Mouse (Mus musculus): ENCODE measurements around the gene Bend4.
A peak's percentile ranks its signal among the peaks of the same experiment; 100 is the strongest.

The Bend4 gene

GRCm38 (mm10) chr5:67427443-67428360, at the start of gene Bend4:
Bend4 (minus strand) TSS chr5:67428310.
- peak; percentile 31 to 64 for DNase-seq (ENCODE audit: low spot score in 2 of 2)

- no peak for DNase-seq (ENCODE audit: low spot score in 2 of 2)
Measured at GRCm38 (mm10) chr5:67473723-67474122, 45.6 kb upstream of the Bend4 start.

DNA sequence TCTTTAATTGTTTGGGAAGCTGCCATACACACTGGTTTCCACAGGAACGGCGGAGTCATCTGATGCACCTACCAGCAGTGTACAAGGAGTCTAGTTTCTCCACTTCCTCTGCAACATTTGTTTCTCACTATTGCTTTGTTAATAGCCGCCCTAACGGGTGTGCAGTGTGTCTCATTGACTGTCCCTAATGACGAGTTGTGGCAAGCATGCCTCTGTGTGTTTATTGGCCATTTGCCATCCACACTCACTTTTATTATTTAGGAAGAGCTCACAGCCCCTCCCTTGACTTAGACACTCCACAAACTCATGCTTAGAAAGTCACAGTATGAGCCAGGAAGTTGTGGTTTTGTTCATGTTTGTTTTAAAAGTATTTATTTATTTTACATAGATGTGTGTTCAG, 45.0 kb upstream of the Bend4 start:
- DNase-seq (ENCODE audit: low spot score in 2 of 2): no peak

- no peak for DNase-seq (ENCODE audit: low spot score in 2 of 2)
Measured at GRCm38 (mm10) chr5:67466866-67467530, 38.9 kb upstream of the Bend4 start.

DNA sequence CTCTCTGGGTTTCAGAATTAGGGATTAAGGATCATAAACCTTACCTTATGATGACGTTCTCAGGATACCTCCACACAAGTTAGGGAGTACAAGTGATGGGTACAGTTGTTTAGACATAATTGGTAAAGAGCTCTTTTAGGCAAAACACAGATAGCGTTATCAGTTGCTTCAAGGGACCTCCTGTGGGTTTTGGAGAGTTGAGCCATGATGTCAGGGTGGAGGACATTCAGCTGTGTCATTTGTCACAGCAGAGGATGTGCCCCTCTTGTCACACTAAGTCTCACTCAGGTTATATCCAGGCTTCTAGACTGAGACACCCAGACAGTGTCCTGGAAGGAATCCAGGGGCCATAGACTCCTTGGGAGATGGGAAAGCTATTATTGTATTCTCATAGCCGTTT, 36.8 kb upstream of the Bend4 start:
- no peak for DNase-seq (ENCODE audit: low spot score in 2 of 2)

DNA sequence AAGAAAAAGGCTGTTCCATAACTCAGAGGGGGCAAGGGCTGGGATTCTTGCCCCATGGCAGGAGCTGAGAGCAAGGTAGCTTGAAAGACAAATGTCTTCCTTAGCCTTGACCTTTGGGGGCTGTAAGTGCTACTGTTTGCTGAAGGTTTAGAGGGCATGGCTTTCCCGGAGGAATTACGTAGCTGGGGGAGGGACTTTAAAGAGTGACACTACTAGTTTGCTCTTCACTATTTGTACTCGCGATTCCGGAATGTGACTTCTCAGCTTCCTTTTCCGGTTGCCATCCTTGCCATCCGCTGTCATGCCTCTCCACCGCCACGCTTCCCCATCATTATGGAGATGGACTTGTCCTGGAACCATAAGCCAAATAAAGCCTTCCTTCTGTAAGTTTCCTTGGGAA, 35.5 kb upstream of the Bend4 start:
- DNase-seq (ENCODE audit: low spot score in 2 of 2): no peak

DNA sequence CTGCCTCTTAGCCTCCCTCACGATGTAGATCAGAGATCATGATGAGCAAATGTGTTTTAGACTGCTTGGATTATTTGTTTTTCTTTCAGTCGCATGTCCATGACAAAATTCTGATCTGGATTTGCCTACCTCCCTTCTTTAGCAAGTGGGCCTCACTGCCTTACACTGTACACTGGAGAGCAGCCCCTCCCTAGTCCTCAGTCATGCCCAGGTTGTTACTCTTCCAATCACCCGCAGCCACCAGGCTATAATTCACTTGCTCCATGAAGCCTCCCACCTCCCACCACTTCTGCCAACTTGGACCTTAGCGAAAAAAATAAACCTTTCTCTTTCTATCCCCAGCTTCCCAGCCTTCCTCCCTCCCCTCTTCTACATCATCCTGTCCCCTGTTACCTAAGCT, 34.2 kb upstream of the Bend4 start:
- DNase-seq (ENCODE audit: low spot score in 2 of 2): no peak

GRCm38 (mm10) chr5:67456841-67457240, 28.7 kb upstream of the Bend4 start:
- no peak for DNase-seq (ENCODE audit: low spot score in 2 of 2)

DNA sequence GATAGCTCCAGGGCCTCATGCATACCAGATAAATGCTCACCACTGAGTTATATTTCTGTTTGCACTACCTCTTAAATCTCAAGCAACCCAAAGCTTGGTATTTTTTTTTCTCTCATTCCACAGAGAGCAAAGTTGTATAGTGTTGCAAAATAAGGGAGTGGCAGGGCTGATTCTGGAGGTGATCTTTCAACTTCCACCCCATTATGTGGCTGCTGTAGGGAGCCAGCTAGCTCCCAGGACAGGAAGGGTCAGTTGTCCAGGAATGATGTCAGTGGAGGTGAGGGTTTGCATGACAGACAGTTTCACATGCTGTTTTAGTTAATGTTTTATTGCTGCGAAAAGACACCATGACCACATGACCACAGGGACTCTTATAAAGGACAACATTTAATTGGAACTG, 26.2 kb upstream of the Bend4 start:
- no peak for DNase-seq (ENCODE audit: low spot score in 2 of 2)

GRCm38 (mm10) chr5:67449957-67450630, 22.0 kb upstream of the Bend4 start:
- no peak for DNase-seq (ENCODE audit: low spot score in 2 of 2)

DNA sequence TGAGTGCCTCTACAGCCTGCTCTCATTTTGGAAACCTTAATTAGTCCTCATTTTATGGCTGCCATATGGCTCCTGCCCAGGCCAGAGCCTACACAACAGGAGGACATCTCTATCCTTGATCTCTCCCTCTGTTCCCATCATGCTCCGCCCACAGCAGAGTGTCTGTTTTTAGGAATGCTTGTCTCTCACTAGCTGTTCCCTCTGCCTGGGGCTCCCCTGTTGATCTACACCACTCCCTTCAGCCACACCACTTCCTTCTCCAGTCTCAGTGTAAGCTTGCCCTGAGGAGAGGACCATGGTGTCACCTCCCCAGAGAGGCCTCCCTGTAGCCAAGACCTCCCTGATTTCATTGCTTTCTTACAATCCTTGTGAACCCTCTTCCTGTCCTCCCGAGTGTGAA, 18.4 kb upstream of the Bend4 start:
- DNase-seq (ENCODE audit: low spot score in 2 of 2): no peak

- DNase-seq (ENCODE audit: low spot score in 2 of 2): no peak
Measured at GRCm38 (mm10) chr5:67444217-67445050, 16.3 kb upstream of the Bend4 start.

DNA sequence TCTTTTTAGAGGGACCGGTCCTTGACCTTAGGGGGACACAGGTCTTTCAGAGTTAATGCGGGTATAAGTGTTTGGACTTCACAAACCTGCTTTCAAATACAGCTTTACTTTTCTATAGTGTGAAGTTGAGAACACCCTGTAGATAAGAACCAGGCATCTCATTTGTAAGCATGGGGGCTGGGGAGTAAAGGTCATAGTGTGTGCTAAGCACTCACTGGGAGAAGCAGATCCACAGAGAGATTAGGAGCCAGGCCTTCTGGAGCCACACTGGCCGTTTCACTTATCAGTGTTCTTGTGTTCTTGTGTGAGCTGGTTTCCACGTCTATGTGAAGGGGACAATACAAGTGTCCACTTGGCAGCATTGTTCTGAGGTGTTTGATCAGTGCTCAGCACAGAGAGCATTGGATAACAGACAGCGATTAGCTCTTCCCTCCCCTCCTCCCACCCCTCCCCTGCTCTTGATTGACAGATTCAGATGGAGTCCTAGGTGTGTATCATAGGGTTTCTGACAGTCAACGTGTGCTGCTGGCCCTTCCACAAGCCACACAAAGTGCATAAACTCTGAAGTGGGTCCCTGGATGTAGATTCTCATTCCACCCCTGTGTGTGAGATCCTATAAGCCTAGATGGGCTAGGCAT, 14.8 kb upstream of the Bend4 start:
- DNase-seq (ENCODE audit: low spot score in 2 of 2): no peak

DNA sequence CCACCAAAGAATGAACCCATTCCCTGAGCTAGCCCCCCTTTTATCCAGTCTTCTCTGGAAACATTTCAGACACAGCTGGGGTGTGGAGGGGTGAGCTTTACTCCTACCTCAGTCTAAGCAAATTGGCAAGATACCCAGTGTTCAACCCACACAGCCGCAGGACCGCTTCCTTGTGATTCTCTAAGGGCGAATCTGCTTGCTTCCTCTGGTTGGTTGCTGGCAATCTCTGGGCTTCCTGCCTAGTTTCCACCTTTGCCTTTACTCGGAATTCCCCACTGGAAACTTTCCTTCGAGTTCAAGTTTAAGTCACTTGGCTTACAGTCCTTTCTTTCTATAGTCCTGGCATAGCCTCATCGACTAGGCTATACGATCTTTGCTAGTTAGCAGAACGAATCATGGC, 12.5 kb upstream of the Bend4 start:
- no peak for DNase-seq (ENCODE audit: low spot score in 2 of 2)

DNA sequence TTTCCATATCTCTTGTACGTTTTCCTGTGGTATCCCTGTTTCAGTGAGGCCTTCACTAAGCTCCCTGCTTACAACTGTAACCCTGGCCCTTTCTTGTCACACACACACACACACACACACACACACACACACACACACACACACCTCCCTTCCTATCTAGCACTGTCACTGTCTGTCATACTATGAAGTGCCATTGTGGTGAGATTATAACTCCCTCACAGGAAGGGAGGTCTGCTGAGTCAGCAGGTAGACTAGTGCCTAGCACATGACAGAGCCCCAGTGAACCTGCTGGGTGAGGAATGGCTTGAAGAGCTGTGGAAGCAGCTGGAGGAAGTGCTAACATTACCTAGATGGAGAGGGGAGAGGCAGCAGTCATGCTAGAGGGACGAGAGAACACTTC, 9.3 kb upstream of the Bend4 start:
- no peak for DNase-seq (ENCODE audit: low spot score in 2 of 2)

GRCm38 (mm10) chr5:67426478-67427442, 1.4 kb downstream of the Bend4 start:
- peak in 1 of 2 experiments; percentile 9 for DNase-seq (ENCODE audit: low spot score in 2 of 2)

- no peak for DNase-seq (ENCODE audit: low spot score in 2 of 2)
Measured at GRCm38 (mm10) chr5:67426011-67426410, 2.1 kb downstream of the Bend4 start.

DNA sequence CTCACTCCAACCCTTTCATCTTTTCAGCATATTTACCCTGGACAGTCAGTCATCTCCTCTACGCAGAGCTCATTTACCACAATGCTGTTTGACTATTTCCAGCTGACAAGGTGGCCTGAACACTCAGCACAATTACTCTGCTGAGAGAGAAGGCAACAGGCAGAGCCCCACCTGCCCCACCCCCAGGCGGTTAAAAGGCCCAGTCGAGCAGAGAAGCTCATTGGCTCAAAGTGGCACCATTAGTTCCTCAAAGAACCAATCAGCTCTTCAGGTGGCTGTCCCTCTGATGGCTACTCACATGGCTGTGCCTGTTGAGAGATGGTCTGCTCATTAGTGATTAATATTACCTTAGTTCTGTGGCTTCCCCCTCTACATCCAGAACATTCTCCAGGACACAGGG, 3.5 kb downstream of the Bend4 start:
- no peak for DNase-seq (ENCODE audit: low spot score in 2 of 2)

GRCm38 (mm10) chr5:67423963-67424362, 4.1 kb downstream of the Bend4 start:
- no peak for DNase-seq (ENCODE audit: low spot score in 2 of 2)

GRCm38 (mm10) chr5:67423326-67423725, 4.8 kb downstream of the Bend4 start:
- DNase-seq (ENCODE audit: low spot score in 2 of 2): no peak
